Mouse (Mus musculus) frontal cortex, adult 2 months (tissue): ENCODE results near the gene Acot5. TPM values are rescaled to one million over a fixed set of nuclear protein-coding genes. Genes with fewer than 3 reads are reported as not detected.
A peak's percentile ranks its signal among the peaks of the same experiment; 100 is the strongest.

Experiments
- DNase-seq, 2 experiments: peaks; one replicate each; pipeline ENCODE4 v3.0.0; 2022; ENCODE audit warnings: low spot score in 1 of 2; ENCODE audit errors: extremely low spot score in 1 of 2
- polyA plus RNA-seq: library from polyadenylated mRNA; depleted of rRNA; stranded (reverse); fragments of >200 nt; gene quantifications from 2 replicates; pipeline ENCODE4 v1.2.3, GENCODE M21; 2012; rRNA removed

The Acot5 gene
- polyA plus RNA-seq, 1 experiment: 3.5 TPM

DNA sequence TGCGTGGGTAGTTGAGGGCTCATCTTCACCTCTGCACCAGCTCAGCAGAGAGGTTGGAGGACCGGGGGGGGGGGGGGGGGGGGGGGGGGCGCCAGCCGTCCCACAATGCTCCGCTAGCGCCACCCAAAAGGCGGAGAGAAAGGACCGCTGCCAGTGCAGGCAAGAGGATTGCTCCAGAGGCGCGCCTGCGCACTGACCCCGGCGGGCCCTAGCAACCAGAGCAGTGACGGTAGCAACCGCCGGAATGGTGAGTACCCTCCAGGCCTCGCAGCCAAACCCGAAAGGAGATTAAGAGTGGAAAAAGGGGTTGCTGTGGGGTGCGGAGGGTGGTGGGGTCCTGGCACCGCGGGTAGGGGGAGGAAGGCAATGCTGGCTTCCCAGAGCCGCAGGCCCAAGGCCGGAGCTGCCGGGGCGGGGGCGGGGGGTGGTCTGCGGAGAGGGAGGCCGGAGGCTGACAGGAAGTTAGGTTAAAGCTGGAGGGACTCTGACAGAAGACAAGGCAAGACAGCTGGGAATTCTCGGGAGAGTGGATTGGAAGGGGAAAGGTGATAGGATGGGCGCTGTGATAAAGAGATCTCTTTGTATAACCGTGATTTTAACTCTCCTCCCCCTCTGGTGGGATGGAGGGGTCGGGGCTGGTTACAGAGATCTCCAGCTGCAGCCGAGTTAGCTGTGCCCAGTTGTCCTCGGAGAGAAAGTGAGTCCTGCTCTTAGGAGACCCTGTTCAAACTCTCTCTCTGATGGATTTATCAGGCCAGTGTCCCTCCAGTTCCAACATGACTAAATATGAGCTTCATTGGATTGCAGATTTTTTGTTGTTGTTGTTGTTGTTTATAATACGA is 45.2 kb downstream of the Acot5 start, which contains the start of gene Dnal1:
Gene Dnal1, plus strand, starts transcription at position 214 of the 842 bp plus-strand sequence.
- peak; percentile 73 to 90 for DNase-seq

DNA sequence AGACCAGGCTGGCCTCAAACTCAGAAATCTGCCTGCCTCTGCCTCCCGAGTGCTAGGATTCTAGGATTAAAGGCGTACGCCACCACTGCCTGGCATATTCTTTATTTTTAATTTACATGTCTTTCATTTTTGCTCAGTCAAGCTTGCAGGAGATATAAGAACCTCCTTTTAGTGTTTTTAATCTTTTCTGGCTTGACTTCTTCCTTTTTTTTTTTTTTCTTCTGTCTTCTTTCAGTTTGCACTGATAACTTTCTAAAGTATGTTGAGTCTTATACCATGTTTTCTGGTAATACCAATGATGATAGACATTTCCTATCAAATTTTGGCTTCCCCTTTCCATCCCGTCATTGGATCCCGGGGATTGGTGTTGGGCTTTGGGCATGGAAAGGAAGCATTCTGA is 50.5 kb downstream of the Acot5 start:
- DNase-seq: no peak

Other genes starting within 250 kb of the Acot5 start
- 71.7 and 73.3 TPM in 2 replicates for gene Numb, start 147.4 kb upstream of the Acot5 start, polyA plus RNA-seq
- gene Riox1, start 118.7 kb upstream of the Acot5 start, polyA plus RNA-seq: 11.5 and 12.0 TPM in 2 replicates
- 0.04 and 0.06 TPM in 2 replicates for gene Heatr4, start 84.5 kb upstream of the Acot5 start, polyA plus RNA-seq
- 7.2 and 8.7 TPM in 2 replicates for gene Acot2, start 81.5 kb upstream of the Acot5 start, polyA plus RNA-seq
- gene Acot1, start 59.8 kb upstream of the Acot5 start, polyA plus RNA-seq: 15.6 and 15.7 TPM in 2 replicates
- gene Acot4, start 30.9 kb upstream of the Acot5 start, polyA plus RNA-seq: 1.8 and 2.0 TPM in 2 replicates
- not detected in 2 replicates for gene Gm49366, start 30.4 kb upstream of the Acot5 start, polyA plus RNA-seq
- 1.7 TPM in 2 replicates for gene Acot3, start 17.2 kb upstream of the Acot5 start, polyA plus RNA-seq
- gene Acot6, start 31.3 kb downstream of the Acot5 start, polyA plus RNA-seq: 5.8 and 5.9 TPM in 2 replicates
- 52.9 and 55.1 TPM in 2 replicates for gene Dnal1, start 45.0 kb downstream of the Acot5 start, polyA plus RNA-seq
- 4.4 and 5.3 TPM in 2 replicates for gene Pnma1, start 79.2 kb downstream of the Acot5 start, polyA plus RNA-seq
- 8.6 and 8.7 TPM in 2 replicates for gene Elmsan1, start 149.6 kb downstream of the Acot5 start, polyA plus RNA-seq
- gene Ptgr2, start 215.9 kb downstream of the Acot5 start, polyA plus RNA-seq: 34.4 and 39.4 TPM in 2 replicates
- gene Zfp410, start 247.5 kb downstream of the Acot5 start, polyA plus RNA-seq: 36.9 and 37.2 TPM in 2 replicates